Mouse (Mus musculus) midbrain, postnatal 0 days (tissue): ENCODE data around the gene Fam198b. TPM values are rescaled to one million over a fixed set of nuclear protein-coding genes. Genes with fewer than 3 reads are reported as not detected.

ENCODE experiments used
- ATAC-seq: fragments of 200-750 bp; cut with Nextera tagmentation; 2 replicates; pipeline ENCODE4 v1.8.0; 2017; ENCODE audit warnings: moderate number of reproducible peaks, mild to moderate bottlenecking, moderate TSS enrichment, moderate library complexity; ENCODE audit not compliant: low FRiP score
- DNase-seq: peaks from one replicate; pipeline ENCODE4 v3.0.0-alpha.2; 2015; ENCODE audit warnings: low spot score
- H3K27ac ChIP-seq: fragments of 300-500 bp; sonication (generic); 2 replicates; pipeline ENCODE4 v1.5.1; 2014; ENCODE audit warnings: low read depth, mild to moderate bottlenecking, low read length, mixed read lengths
- H3K27me3 ChIP-seq: fragments of 300-500 bp; sonication (generic); 2 replicates; pipeline ENCODE4 v1.6.1; 2014; ENCODE audit warnings: low read length, control low read depth, mixed read lengths; ENCODE audit not compliant: insufficient read depth
- H3K36me3 ChIP-seq: fragments of 300-500 bp; sonication (generic); 2 replicates; pipeline ENCODE4 v1.6.1; 2014; ENCODE audit warnings: low read length, control low read depth, mixed read lengths; ENCODE audit not compliant: insufficient read depth
- H3K4me1 ChIP-seq: fragments of 300-500 bp; sonication (generic); 2 replicates; pipeline ENCODE4 v1.6.1; 2014; ENCODE audit warnings: mild to moderate bottlenecking, control low read depth, antibody characterized with exemption, low read length, mixed read lengths; ENCODE audit not compliant: insufficient read depth
- H3K4me2 ChIP-seq: fragments of 300-500 bp; sonication (generic); 2 replicates; pipeline ENCODE4 v1.6.1; 2014; ENCODE audit warnings: low read depth, mild to moderate bottlenecking, low read length, mixed read lengths; ENCODE audit not compliant: poor library complexity, severe bottlenecking
- H3K4me3 ChIP-seq: fragments of 300-500 bp; sonication (generic); 2 replicates; pipeline ENCODE4 v1.5.1; 2014; ENCODE audit warnings: low read depth, mild to moderate bottlenecking, low read length, moderate library complexity
- H3K9ac ChIP-seq: fragments of 300-500 bp; sonication (generic); replicated peaks from 2 replicates; pipeline ENCODE4 v1.6.1; 2014; ENCODE audit warnings: mild to moderate bottlenecking, low read length, moderate library complexity, mixed read lengths; ENCODE audit not compliant: poor library complexity, severe bottlenecking
- H3K9me3 ChIP-seq: fragments of 300-500 bp; sonication (generic); 2 replicates; pipeline ENCODE4 v1.6.1; 2016; ENCODE audit warnings: low read length, control low read depth
- CTCF ChIP-seq: IDR thresholded peaks from 2 replicates; pipeline ENCODE4 v1.5.1; 2016; ENCODE audit warnings: antibody characterized with exemption, mild to moderate bottlenecking
- WGBS: fragments of 180-500 bp; shearing (Covaris S2); extraction: QIAGEN DNeasy Blood & Tissue Kit; methylation state at CpG from one replicate; pipeline ENCODE4 v1.1.7; 2014; 5-methylcytosine and 5-hydroxymethylcytosine counted together
- polyA plus RNA-seq: library from polyadenylated mRNA; unstranded; fragments of >200 nt; fragmentation: Nextera tagmentation; extraction: Ambion mirVana; gene quantifications from 2 replicates; pipeline ENCODE4 v1.2.1, GENCODE M21; 2015
- total RNA-seq: library from RNA; depleted of rRNA; stranded (reverse); fragments of >200 nt; gene quantifications from 2 replicates; pipeline ENCODE4 v1.2.3, GENCODE M21; 2014

Gene Fam198b
- total and polyA plus RNA-seq, 2 experiments from 2014 or later, result 0.65 to 1.3 TPM

GRCm38 (mm10) chr3:79914012-79914411 lies 29.7 kb downstream of the Fam198b start:
- no peaks in the 10 kb centered on the region for H3K9me3 ChIP-seq
- no peak overlapping the region for H3K4me3 ChIP-seq
- DNase-seq (no peak), ATAC-seq (no peak)
- H3K27me3 ChIP-seq, result no peaks in the 10 kb centered on the region
- WGBS, result 88% methylated on average over 5 of the region's 5 CpGs
- no peaks in the 10 kb centered on the region for H3K4me1 ChIP-seq
- H3K4me2 ChIP-seq, result no peak overlapping the region
- no peak overlapping the region for H3K9ac ChIP-seq
- no peaks in the 10 kb centered on the region for H3K36me3 ChIP-seq
- no peak overlapping the region for H3K27ac ChIP-seq
- TF ChIP-seq CTCF, result no peak

- Histone ChIP-seq H3K36me3 (no peaks in the 10 kb centered on the region), H3K4me2 (no peak overlapping the region), H3K4me1 (no peaks in the 10 kb centered on the region), H3K9ac (no peak overlapping the region), H3K27me3 (no peaks in the 10 kb centered on the region), H3K27ac (no peak overlapping the region), H3K4me3 (no peak overlapping the region), H3K9me3 (no peaks in the 10 kb centered on the region)
- 80% methylated on average over 5 of the region's 5 CpGs for WGBS
- DNase-seq (no peak), ATAC-seq (no peak)
- no peak for TF ChIP-seq CTCF
Observed at GRCm38 (mm10) chr3:79916185-79916584, 31.9 kb downstream of the Fam198b start.

- Histone ChIP-seq H3K9ac (no peak overlapping the region), H3K36me3 (no peaks in the 10 kb centered on the region), H3K27ac (no peak overlapping the region), H3K27me3 (no peaks in the 10 kb centered on the region), H3K9me3 (no peaks in the 10 kb centered on the region), H3K4me3 (no peak overlapping the region), H3K4me2 (no peak overlapping the region), H3K4me1 (no peaks in the 10 kb centered on the region)
- ATAC-seq (no peak), DNase-seq (no peak)
- no peak for TF ChIP-seq CTCF
Observed at GRCm38 (mm10) chr3:79918761-79919160, 34.4 kb downstream of the Fam198b start.

GRCm38 (mm10) chr3:79925950-79926697 lies 41.8 kb downstream of the Fam198b start:
- TF ChIP-seq CTCF, result no peak
- no peaks in the 10 kb centered on the region for H3K4me1 ChIP-seq
- H3K27ac ChIP-seq, result no peak overlapping the region
- H3K9ac ChIP-seq, result no peak overlapping the region
- no peak overlapping the region for H3K4me2 ChIP-seq
- H3K27me3 ChIP-seq, result no peaks in the 10 kb centered on the region
- DNase-seq (no peak), ATAC-seq (no peak)
- H3K4me3 ChIP-seq, result no peak overlapping the region
- 63% methylated on average over 5 of the region's 5 CpGs for WGBS
- no peaks in the 10 kb centered on the region for H3K9me3 ChIP-seq
- no peaks in the 10 kb centered on the region for H3K36me3 ChIP-seq

GRCm38 (mm10) chr3:79927050-79927449 lies 42.7 kb downstream of the Fam198b start:
- H3K4me3 ChIP-seq, result no peak overlapping the region
- no peak for DNase-seq
- H3K27ac ChIP-seq, result no peak overlapping the region
- H3K27me3 ChIP-seq, result no peaks in the 10 kb centered on the region
- no peak overlapping the region for H3K4me2 ChIP-seq
- ATAC-seq, result no peak
- no peak overlapping the region for H3K9ac ChIP-seq
- no peaks in the 10 kb centered on the region for H3K36me3 ChIP-seq
- TF ChIP-seq CTCF, result no peak
- WGBS, result 75% methylated on average over 4 of the region's 4 CpGs
- H3K4me1 ChIP-seq, result no peaks in the 10 kb centered on the region
- no peaks in the 10 kb centered on the region for H3K9me3 ChIP-seq

- DNase-seq (no peak), ATAC-seq (no peak)
- H3K36me3 ChIP-seq, result no peaks in the 10 kb centered on the region
- H3K27ac ChIP-seq, result no peak overlapping the region
- 85% methylated on average over 5 of the region's 5 CpGs for WGBS
- H3K27me3 ChIP-seq, result no peaks in the 10 kb centered on the region
- no peak for TF ChIP-seq CTCF
- no peaks in the 10 kb centered on the region for H3K9me3 ChIP-seq
- no peak overlapping the region for H3K9ac ChIP-seq
- no peak overlapping the region for H3K4me2 ChIP-seq
- H3K4me3 ChIP-seq, result no peak overlapping the region
- H3K4me1 ChIP-seq, result no peaks in the 10 kb centered on the region
Observed at GRCm38 (mm10) chr3:79928409-79928808, 44.1 kb downstream of the Fam198b start.
